Mouse (Mus musculus) sigmoid colon, adult 10 weeks (tissue): ENCODE results near the gene Lypla2. TPM values are rescaled to one million over a fixed set of nuclear protein-coding genes. Genes with fewer than 3 reads are reported as not detected.

ENCODE experiments used
- polyA plus RNA-seq: library from polyadenylated mRNA; stranded (reverse); fragments of 350-450 nt; fragmentation: Illumina TruSeq; extraction: RNeasy Lipid Tissue Mini Kit (QIAGEN cat#74804); gene quantifications from one replicate; pipeline ENCODE4 v1.2.3, GENCODE M21; 2014; ENCODE audit warnings: low read depth, low replicate concordance

The Lypla2 gene
- polyA plus RNA-seq: 0.54 TPM

DNA sequence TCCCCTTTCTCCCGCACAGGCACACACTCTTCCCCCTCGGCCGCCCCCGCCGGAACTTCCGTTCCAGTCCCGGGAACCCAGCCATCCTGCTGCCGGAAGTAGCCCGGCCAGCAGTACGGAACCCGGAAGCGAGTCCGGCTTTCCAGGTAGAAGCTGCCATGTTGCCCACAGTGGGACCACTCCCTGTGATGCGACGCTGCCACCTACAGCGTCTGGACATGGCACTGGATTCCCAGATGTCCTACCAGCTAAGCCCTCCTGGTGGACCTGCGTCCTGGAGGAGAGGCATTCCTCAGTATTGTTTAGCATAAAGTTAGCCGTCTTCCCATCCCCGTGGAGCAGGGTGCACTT is at the start of gene Lypla2:
TSS of gene Lypla2 (minus strand) at position 71 of the 351 bp plus-strand sequence.

DNA sequence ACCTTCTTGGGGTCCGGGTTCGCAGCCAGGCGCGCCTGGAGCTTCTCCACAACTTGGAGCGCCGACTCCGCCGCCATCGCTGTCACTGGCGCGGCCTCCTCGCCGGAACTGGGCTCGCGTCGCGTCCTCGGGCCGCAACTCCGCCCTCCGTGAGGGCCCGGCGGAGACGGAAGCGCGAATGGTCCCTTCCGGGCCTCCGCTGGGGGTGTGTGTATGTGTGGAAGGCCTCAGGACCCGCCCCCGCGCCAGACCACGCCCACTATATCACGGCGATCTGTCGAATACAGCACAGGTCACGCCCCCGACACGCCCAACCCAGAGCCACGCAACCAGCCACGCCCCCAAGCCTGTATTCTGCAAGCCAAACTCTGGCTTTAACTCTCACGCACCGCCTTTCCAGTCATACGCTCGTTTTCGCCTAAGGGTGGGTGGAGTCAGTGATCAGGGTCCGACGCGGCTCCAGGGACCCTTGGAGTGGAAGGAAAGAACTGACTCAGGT is 49.2 kb upstream of the Lypla2 start, which contains the start of gene Eloa:
TSS of gene Eloa (minus strand) at position 215 of the 499 bp plus-strand sequence.

DNA sequence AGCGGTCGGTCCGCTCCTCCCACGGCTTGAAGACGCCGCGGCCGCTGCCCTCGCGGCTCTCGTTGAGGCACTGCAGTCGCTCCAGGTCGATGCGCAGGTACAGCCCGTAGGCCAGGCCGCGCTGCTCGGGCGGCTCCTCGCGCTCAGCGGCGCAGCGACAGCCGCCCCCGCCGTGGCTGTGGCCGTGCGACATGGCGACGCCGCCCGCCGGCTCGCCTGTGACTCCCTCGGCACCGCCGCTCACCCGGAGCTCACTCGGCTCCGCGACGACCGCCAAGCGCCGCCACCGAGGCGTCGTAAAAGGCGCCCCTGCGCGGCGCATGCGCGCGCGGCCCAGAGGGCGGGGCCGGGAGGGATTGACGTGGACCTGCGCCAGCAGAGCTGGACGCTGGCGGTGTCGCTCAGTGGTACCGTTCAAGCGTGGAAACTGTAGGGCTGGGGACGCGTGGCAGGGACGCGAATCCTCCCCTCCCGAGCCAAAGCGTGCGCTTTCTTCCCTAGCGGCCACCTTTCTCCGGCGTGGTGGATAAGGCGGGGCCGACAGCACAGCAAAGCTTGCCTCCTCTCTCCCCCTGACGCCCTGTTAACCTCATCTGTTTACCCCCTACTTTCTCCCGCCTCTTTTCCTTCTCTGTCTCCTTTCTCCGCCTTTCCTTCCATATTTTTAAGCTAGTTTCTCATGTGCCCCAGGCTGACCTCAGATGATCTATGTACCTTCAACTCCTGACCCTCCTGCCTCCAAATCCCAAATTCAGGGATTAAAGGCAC is 14.7 kb upstream of the Lypla2 start, which contains the start of gene Pithd1:
TSS of gene Pithd1 (minus strand) at position 322 of the 768 bp plus-strand sequence.

DNA sequence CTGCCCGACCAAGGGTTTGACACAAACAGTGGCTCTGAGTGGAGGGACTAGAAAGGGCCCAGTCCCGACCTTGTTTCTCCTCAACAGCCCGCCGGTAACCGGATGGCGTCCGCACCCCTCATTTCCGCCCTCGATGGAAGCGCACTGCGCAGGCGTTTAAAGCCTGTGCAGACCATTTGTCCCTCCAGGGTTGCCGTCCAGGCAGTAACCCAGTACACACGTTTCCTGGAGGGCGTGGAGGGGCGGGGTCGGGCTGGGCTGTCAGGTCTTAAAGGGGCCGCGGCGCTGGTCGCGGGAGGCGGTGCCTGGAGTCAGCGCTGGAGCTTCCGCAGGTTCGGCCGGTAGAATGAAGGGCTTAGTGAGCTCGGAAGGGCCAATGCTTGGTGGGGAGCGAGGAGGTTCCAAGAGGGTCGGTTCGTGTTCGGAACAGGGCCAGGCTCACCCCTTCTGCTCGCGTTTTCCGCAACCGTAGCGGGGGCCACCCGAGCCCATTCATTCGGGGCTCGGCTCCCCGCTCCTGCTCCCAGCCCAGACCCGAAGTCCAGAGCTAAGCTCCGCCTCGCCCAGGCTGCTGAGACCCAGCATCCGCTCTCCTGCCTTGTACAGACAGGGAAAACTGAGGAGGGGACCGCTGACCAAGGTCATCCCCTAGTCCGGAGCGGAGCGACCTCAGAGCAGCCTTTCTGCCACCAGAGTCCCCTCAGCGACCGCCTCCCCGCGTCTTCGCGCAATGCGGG is 8.8 kb downstream of the Lypla2 start, which contains the start of gene Gale:
TSS of gene Gale (plus strand) at position 271 of the 737 bp plus-strand sequence.

DNA sequence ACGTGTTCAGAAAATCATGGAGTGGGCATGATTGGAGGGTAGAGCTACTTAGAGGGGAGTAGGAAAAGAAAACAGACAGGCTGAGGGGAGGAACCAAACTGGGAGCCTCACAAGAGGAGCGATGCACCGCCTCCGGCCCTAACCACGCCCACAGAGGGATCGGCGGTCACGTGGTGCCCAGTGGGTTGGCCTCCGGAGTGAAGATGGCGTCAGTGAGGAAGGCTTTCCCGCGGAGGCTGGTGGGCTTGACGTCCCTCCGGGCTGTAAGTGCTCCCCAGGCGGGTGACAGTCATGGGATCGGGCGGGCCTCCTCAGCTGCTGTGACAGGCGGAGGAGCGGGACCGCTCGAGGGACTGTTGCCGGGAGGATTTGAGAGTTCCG is 26.2 kb downstream of the Lypla2 start, which contains the start of gene Hmgcl:
TSS of gene Hmgcl (plus strand) at position 171 of the 381 bp plus-strand sequence.

DNA sequence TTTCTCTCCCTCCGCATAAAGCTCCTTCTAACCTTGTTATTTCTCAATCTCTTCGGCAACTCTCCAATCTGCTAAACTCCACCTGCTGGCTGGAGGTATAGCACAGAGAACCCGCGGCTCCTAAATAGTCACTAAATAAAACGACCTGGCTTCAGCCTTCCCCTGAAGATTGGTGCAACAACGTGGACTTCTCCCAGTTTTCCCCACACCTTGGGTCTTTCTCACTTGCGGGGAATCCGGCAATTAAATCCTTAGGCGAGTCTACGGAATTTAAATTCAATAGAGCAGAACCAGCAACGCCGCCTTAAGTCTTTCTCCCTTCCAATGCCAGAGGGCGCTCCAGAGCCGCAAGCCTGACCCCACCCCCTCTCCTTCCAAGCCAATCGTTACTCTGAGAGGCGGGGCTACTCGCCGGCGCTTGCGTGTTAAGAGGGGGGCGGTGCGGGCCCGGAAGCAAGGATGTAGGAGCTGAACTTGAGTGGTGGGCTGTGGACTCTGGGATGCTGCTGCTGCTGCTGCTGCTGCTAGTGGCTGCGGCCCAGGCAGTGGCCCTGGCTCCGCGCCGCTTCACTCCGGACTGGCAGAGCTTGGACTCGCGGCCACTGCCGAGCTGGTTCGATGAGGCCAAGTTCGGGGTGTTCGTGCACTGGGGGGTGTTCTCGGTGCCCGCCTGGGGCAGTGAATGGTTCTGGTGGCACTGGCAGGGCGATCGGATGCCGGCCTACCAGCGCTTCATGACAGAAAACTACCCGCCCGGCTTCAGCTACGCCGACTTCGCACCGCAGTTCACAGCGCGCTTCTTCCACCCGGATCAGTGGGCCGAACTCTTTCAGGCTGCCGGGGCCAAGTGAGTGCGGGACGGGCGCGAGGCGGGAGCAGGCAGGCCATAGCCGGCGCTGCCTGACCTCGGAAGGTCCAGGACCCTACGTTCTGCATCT is 51.9 kb downstream of the Lypla2 start, which contains the start of gene Fuca1:
TSS of gene Fuca1 (plus strand) at position 432 of the 938 bp plus-strand sequence.

Other genes starting within 250 kb of the Lypla2 start
- gene Il22ra1, start 244.5 kb downstream of the Lypla2 start, polyA plus RNA-seq: 3.1 TPM
- 0.60 TPM for gene Myom3, start 212.9 kb downstream of the Lypla2 start, polyA plus RNA-seq
- 309 TPM for gene Srsf10, start 116.9 kb downstream of the Lypla2 start, polyA plus RNA-seq
- 508 TPM for gene Pnrc2, start 98.8 kb downstream of the Lypla2 start, polyA plus RNA-seq
- 0.88 TPM for gene Cnr2, start 77.2 kb downstream of the Lypla2 start, polyA plus RNA-seq
- 127 TPM for gene Fuca1, start 51.9 kb downstream of the Lypla2 start, polyA plus RNA-seq
- 14.6 TPM for gene Hmgcl, start 26.2 kb downstream of the Lypla2 start, polyA plus RNA-seq
- gene Gale, start 8.9 kb downstream of the Lypla2 start, polyA plus RNA-seq: 2.0 TPM
- 71.5 TPM for gene Pithd1, start 14.6 kb upstream of the Lypla2 start, polyA plus RNA-seq
- gene Eloa, start 49.1 kb upstream of the Lypla2 start, polyA plus RNA-seq: 24.0 TPM
- gene Rpl11, start 80.8 kb upstream of the Lypla2 start, polyA plus RNA-seq: 430 TPM
- gene Id3, start 170.9 kb upstream of the Lypla2 start, polyA plus RNA-seq: 10.3 TPM
- gene E2f2, start 199.8 kb upstream of the Lypla2 start, polyA plus RNA-seq: 2.7 TPM
- 0.28 TPM for gene Asap3, start 233.7 kb upstream of the Lypla2 start, polyA plus RNA-seq